Mouse (Mus musculus) c-Kit-negative CD71-positive TER-119-positive erythroid progenitor cells, embryonic 14.5 days (primary cell): ENCODE results near the gene Apol7b.

Experiments used
- DNase-seq: peaks from one replicate; pipeline ENCODE4 v3.0.0-alpha.2; 2013; ENCODE audit warnings: low read depth, low spot score

Gene Apol7b

GRCm38 (mm10) chr15:77384340-77385030 lies 62.8 kb downstream of the Apol7b start:
- DNase-seq: no peak

GRCm38 (mm10) chr15:77382880-77383279 lies 64.4 kb downstream of the Apol7b start:
- DNase-seq: no peak

- DNase-seq: no peak
Observed at GRCm38 (mm10) chr15:77382271-77382850, 64.9 kb downstream of the Apol7b start.

GRCm38 (mm10) chr15:77381481-77381880 lies 65.8 kb downstream of the Apol7b start:
- DNase-seq: no peak

- DNase-seq: no peak
Observed at GRCm38 (mm10) chr15:77379921-77380320, 67.4 kb downstream of the Apol7b start.

GRCm38 (mm10) chr15:77377419-77377818 lies 69.9 kb downstream of the Apol7b start:
- DNase-seq: no peak

- no peak for DNase-seq
Observed at GRCm38 (mm10) chr15:77376920-77377319, 70.4 kb downstream of the Apol7b start.
